Mouse (Mus musculus): Measurements from ENCODE around the gene Ifrd2.
A peak's percentile ranks its signal among the peaks of the same experiment; 100 is the strongest.

The Ifrd2 gene

DNA sequence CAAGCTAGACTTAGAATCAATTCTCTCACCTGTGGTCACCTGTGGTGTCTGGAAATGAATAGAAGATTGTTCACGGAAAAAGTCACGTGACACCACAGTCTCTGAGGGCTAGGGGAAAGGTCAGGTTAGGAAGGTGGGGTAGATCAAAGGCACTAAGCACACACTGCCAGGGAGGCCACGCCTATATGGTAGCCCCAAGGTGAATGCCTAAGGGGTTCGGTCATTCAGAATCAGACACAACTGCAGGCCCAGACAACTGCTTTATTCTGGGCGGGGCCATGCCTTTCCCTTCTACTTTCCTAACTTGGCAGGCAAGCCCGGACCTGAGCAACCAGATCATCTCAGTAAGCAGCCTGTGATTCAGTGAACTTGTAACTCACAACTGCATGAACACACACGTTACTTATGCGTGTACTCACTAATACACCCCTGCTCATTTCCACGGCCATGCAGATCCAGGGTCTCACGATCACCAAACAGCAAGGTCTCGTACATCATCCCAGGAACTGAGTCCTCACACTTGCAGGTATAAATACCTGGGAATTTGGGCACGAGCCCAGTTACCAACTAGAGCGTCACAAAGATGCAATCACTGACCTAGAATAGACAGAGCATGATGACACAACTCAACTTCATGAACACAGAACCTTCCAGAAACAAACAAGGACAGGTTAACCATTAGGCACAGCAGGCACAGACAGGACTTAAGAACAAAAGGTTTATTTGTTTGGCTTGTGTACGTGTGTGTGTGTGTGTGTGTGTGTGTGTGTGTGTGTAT lies 11.7 kb upstream of the Ifrd2 start:
- DNase-seq (ENCODE audit: extremely low read depth, low read depth, low spot score), result peak; percentile 90

GRCm38 (mm10) chr9:107576357-107577107 lies 10.9 kb upstream of the Ifrd2 start, which contains the start of gene Hyal1:
Gene Hyal1, plus strand, starts transcription at chr9:107576927.
- peak; percentile 94 for DNase-seq (ENCODE audit: extremely low read depth, low read depth, low spot score)

- no peak for DNase-seq (ENCODE audit: extremely low read depth, low read depth, low spot score)
Measured at GRCm38 (mm10) chr9:107577871-107578270, 9.6 kb upstream of the Ifrd2 start.

DNA sequence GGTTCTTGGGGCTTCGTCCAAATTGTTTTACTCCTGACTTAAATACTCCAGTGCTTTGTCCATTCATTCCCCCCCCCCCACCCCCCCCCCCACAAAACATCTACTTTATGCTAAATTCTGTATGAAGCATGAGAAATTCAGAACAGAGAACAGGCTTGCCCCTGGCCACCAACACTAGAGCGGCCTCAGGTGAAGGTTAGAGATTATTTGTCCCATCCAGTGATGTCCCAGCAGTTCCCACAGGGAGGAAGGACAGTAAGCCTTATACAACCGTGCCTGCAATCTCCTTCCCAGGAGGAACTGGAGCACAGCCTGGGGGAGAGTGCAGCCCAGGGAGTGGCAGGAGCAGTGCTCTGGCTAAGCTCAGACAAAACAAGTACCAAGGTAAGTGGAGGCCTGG lies 8.9 kb upstream of the Ifrd2 start, which contains the start of gene Naa80:
Gene Naa80 (plus strand): TSS at position 301 of the 400 bp plus-strand sequence.
- DNase-seq (ENCODE audit: extremely low read depth, low read depth, low spot score), result no peak

DNA sequence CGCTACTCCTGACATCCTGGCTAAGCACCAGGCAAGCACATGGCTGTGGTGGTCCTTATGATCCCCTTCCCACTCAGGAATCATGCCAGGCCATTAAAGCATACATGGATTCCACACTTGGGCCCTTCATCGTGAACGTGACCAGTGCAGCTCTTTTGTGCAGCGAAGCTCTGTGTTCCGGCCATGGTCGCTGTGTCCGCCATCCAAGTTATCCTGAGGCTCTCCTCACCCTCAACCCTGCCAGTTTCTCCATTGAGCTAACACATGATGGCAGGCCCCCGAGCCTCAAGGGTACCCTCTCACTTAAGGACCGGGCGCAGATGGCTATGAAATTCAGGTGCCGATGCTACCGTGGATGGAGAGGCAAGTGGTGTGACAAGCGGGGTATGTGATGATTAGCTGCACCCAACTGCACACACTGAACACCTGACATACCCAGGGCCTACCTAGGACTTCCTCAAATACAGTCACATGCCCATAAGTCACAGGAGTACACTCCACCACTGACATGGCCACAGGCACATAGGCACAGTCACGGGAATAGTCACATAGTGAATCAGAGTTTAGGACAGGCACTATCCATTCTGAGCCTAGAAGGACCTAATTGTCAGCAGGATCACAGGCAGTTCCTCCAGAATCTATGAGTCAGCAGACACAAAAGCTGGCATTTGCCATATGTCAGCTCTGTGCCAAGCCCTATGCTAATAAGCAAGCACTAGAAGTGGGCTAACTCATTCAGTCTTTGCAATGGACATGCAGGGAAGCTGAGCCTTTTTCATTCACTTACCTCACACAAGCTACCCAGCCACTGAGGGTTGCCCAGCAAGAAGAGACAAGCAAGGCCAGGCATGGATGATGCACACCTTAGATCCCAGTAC lies 8.2 kb upstream of the Ifrd2 start:
- no peak for DNase-seq (ENCODE audit: extremely low read depth, low read depth, low spot score)

- DNase-seq (ENCODE audit: extremely low read depth, low read depth, low spot score), result peak; percentile 76
Measured at GRCm38 (mm10) chr9:107580501-107581317, 6.7 kb upstream of the Ifrd2 start, which contains the start of gene Hyal3. Gene Hyal3, plus strand, starts transcription at chr9:107580818.

- no peak for DNase-seq (ENCODE audit: extremely low read depth, low read depth, low spot score)
Measured at GRCm38 (mm10) chr9:107581584-107581983, 5.9 kb upstream of the Ifrd2 start.

DNA sequence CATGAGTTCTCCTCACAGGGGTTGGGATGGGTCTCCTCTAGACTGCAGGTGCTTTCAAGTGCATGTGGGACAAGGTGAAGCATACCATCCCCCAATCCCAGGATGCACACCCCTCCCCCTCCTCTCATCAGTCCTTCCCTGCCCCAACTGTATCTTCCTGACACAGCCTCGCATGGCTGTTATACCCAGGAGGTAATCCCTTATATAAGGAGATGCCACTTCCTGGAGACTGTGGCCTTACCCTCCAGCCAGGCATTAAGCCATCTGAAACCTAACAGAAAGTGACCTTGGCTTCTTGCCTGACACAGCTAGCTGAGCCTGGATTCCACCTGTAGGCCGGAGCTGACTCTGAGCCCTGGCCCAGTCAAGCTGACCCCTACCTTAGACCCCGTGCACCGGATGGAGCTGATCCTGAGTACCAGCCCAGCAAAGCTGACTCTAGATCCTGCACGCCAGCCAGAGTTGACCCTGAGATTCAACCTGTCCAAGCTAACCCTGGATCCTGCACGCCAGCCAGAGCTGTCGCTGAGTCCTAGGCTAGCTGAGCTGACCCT lies 4.9 kb upstream of the Ifrd2 start:
- no peak for DNase-seq (ENCODE audit: extremely low read depth, low read depth, low spot score)

- DNase-seq (ENCODE audit: extremely low read depth, low read depth, low spot score), result no peak
Measured at GRCm38 (mm10) chr9:107583174-107583573, 4.3 kb upstream of the Ifrd2 start.

GRCm38 (mm10) chr9:107586504-107586903 lies 938 bp upstream of the Ifrd2 start:
- no peak for DNase-seq (ENCODE audit: extremely low read depth, low read depth, low spot score)

GRCm38 (mm10) chr9:107587833-107588639 lies 594 bp downstream of the Ifrd2 start:
- no peak for DNase-seq (ENCODE audit: extremely low read depth, low read depth, low spot score)

- no peak for DNase-seq (ENCODE audit: extremely low read depth, low read depth, low spot score)
Measured at GRCm38 (mm10) chr9:107590058-107590772, 2.8 kb downstream of the Ifrd2 start.

DNA sequence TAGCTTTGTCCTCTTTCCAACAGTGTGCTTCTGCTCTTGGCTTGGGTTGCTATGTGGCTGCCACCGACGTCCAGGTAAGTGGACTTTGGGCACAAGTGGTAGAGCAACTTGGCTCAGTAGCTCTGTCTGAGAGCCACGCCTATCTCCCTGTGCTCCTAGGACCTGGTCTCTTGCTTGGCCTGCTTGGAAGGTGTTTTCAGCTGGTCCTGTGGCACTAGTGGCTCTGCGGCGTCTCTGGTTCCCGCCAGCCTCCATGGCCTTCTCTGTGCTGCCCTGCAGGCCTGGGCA lies 3.3 kb downstream of the Ifrd2 start:
- no peak for DNase-seq (ENCODE audit: extremely low read depth, low read depth, low spot score)

GRCm38 (mm10) chr9:107593101-107593976 lies 5.9 kb downstream of the Ifrd2 start:
- no peak for DNase-seq (ENCODE audit: extremely low read depth, low read depth, low spot score)

GRCm38 (mm10) chr9:107594281-107595062 lies 7.0 kb downstream of the Ifrd2 start:
- no peak for DNase-seq (ENCODE audit: extremely low read depth, low read depth, low spot score)

GRCm38 (mm10) chr9:107596619-107597569 lies 9.5 kb downstream of the Ifrd2 start:
- no peak for DNase-seq (ENCODE audit: extremely low read depth, low read depth, low spot score)
